Mouse (Mus musculus) cortical plate, adult 2 months (tissue): ENCODE measurements around the gene Cwc27. TPM values are rescaled to one million over a fixed set of nuclear protein-coding genes. Genes with fewer than 3 reads are reported as not detected.

ENCODE experiments used
- H3K27ac ChIP-seq: fragments of 200-500 bp; 2 replicates; pipeline ENCODE4 v1.5.1; 2012; ENCODE audit warnings: low read length, control low read depth, inconsistent platforms; ENCODE audit not compliant: insufficient read depth
- H3K4me1 ChIP-seq: fragments of 200-500 bp; 2 replicates; pipeline ENCODE4 v1.6.1; 2011; ENCODE audit warnings: low read length; ENCODE audit not compliant: control insufficient read depth, insufficient read depth
- H3K4me3 ChIP-seq: fragments of 200-500 bp; 2 replicates; pipeline ENCODE4 v1.5.1; 2011; ENCODE audit warnings: mild to moderate bottlenecking, low read length, control low read depth; ENCODE audit not compliant: insufficient read depth
- CTCF ChIP-seq: fragments of 200-500 bp; IDR thresholded peaks from 2 replicates; pipeline ENCODE4 v1.5.1; 2011; ENCODE audit warnings: mild to moderate bottlenecking, control low read depth, low read length; ENCODE audit not compliant: insufficient read depth; ENCODE audit errors: extremely low read depth
- POLR2A ChIP-seq: fragments of 200-500 bp; IDR thresholded peaks from 2 replicates; pipeline ENCODE4 v1.6.1; 2011; ENCODE audit warnings: mild to moderate bottlenecking, low read length, control low read depth; ENCODE audit not compliant: insufficient read depth; ENCODE audit errors: extremely low read depth
- polyA plus RNA-seq: library from polyadenylated mRNA; depleted of rRNA; stranded (reverse); fragments of >200 nt; gene quantifications from 2 replicates; pipeline ENCODE4 v1.2.3, GENCODE M21; 2012

Cwc27 gene
- polyA plus RNA-seq, 1 experiment, result 14.4 TPM

- Histone ChIP-seq H3K4me3 (no peak overlapping the region), H3K4me1 (peaks cover 1% of the 10 kb centered on the region; the same call in 1 of the 2 replicates), H3K27ac (no peak overlapping the region)
- TF ChIP-seq POLR2A (no peak), CTCF (no peak)
These were observed 5.5 kb upstream of the Cwc27 start for GRCm38 (mm10) chr13:104822411-104822838.

GRCm38 (mm10) chr13:104821908-104822307 lies 5.0 kb upstream of the Cwc27 start:
- Histone ChIP-seq H3K4me1 (peaks cover 1% of the 10 kb centered on the region; the same call in 1 of the 2 replicates), H3K4me3 (no peak overlapping the region), H3K27ac (no peak overlapping the region)
- no peak for TF ChIP-seq CTCF
- no peak for TF ChIP-seq POLR2A

- Histone ChIP-seq H3K4me3 (no peak overlapping the region), H3K27ac (no peak overlapping the region), H3K4me1 (peaks cover 1% of the 10 kb centered on the region; the same call in 1 of the 2 replicates)
- TF ChIP-seq POLR2A, result no peak
- no peak for TF ChIP-seq CTCF
These were observed 4.2 kb upstream of the Cwc27 start for GRCm38 (mm10) chr13:104821192-104821591.

- Histone ChIP-seq H3K4me1 (peaks cover 1% of the 10 kb centered on the region; the same call in 1 of the 2 replicates), H3K4me3 (peak overlapping the region; percentile 80), H3K27ac (no peak overlapping the region)
- TF ChIP-seq POLR2A, result no peak
- no peak for TF ChIP-seq CTCF
These were observed 754 bp upstream of the Cwc27 start for GRCm38 (mm10) chr13:104817696-104818095.

- TF ChIP-seq POLR2A (no peak), CTCF (no peak)
- no peak overlapping the region for H3K27ac ChIP-seq
- peaks cover 1% of the 10 kb centered on the region; the same call in 1 of the 2 replicates for H3K4me1 ChIP-seq
- H3K4me3 ChIP-seq, result peak overlapping the region; percentile 80
These were observed 690 bp downstream of the Cwc27 start for GRCm38 (mm10) chr13:104816270-104816634.

GRCm38 (mm10) chr13:104805681-104806080 lies 11.3 kb downstream of the Cwc27 start:
- TF ChIP-seq POLR2A, result no peak
- TF ChIP-seq CTCF, result 0 out of 2 replicates have a peak, but pooled peaks have one; percentile 12
- Histone ChIP-seq H3K4me1 (no peaks in the 10 kb centered on the region), H3K27ac (no peak overlapping the region), H3K4me3 (no peak overlapping the region)

- Histone ChIP-seq H3K4me3 (no peak overlapping the region), H3K27ac (no peak overlapping the region), H3K4me1 (no peaks in the 10 kb centered on the region)
- TF ChIP-seq POLR2A (no peak), CTCF (no peak)
These were observed 17.3 kb downstream of the Cwc27 start for GRCm38 (mm10) chr13:104799566-104800182.

- no peak overlapping the region for H3K27ac ChIP-seq
- TF ChIP-seq POLR2A, result no peak
- no peak for TF ChIP-seq CTCF
- H3K4me1 ChIP-seq, result no peaks in the 10 kb centered on the region
- no peak overlapping the region for H3K4me3 ChIP-seq
These were observed 17.9 kb downstream of the Cwc27 start for GRCm38 (mm10) chr13:104799067-104799466.

- Histone ChIP-seq H3K4me3 (no peak overlapping the region), H3K4me1 (no peaks in the 10 kb centered on the region), H3K27ac (no peak overlapping the region)
- TF ChIP-seq POLR2A (no peak), CTCF (no peak)
These were observed 22.5 kb downstream of the Cwc27 start for GRCm38 (mm10) chr13:104794421-104794820.

- H3K4me1 ChIP-seq, result no peaks in the 10 kb centered on the region
- H3K4me3 ChIP-seq, result no peak within 1 kb of the TSS
- TF ChIP-seq CTCF (no peak), POLR2A (no peak)
- no peak within 1 kb of the TSS for H3K27ac ChIP-seq
These were observed 24.8 kb downstream of the Cwc27 start, which contains the start of gene Srek1ip1 for GRCm38 (mm10) chr13:104792184-104792583. TSS of gene Srek1ip1 (plus strand) at chr13:104792484.
